Comparison of ENCODE assay signal across 10 mouse cellular contexts in the genomic region with DNA sequence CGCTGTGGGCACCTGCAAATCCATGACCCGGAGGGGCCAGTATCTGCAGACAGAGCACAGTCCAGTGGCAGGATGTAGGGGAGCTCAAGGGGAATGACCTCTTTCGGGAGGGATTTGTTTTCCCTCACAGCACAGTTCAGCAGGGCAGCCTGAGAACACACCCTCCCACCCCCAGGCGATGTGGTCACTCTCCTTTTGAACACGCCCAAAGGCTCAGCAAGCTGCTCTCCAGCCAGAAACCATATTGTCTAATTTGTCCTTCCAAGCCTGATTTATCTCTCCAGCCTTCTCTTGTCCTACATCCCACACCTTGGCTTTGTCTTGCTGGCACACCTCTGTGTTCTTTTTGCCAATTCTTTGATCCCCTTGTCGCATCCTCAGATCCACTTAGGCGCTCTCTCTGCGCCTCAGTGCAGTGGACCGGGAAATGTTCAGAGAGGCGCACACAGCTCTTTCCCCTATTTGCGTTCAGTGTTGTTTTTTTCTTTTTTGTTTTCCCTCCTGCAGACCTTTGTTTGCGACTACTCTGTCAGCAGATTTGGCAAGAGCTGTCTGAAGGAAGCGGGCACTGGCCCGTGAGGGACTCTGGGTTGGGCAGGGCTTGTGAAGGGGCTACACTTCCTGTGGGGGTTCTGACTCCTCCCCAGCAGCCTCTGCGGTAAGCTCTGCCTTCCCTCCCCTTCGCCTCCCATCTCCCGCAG. TPM values are rescaled to one million over a fixed set of nuclear protein-coding genes. Genes with fewer than 3 reads are reported as not detected.
DNase-seq lines count a peak whose midpoint lies in the region; ATAC-seq and TF ChIP-seq lines count a peak whose summit lies in the region.
"Had no signal": no experiment of that assay in that cellular context is flagged by ENCODE, and none has a peak within 500 bp of the region (broad histone marks: within the 10 kb centered on the region; RNA-seq: fewer than 3 reads in every experiment).

No protein-coding gene starts in this region.

- intact Hi-C loops in left cerebral cortex, adult 2 months (cut with DNase I) = no loop called here

- TF ChIP-seq CTCF in left cerebral cortex, adult 2 months (IDR thresholded peaks at IDR 0.05) = no peak
- no peak for TF ChIP-seq CTCF in kidney, adult 2 months (conservative IDR thresholded peaks at IDR 0.05; ENCODE audit: insufficient read depth, insufficient read length, low read depth, low read length)

- H3K27ac ChIP-seq in left cerebral cortex, adult 2 months = peak overlapping the region; percentile 65
- H3K27ac ChIP-seq in embryonic facial prominence, embryonic 13.5 days = peak overlapping the region; percentile 79
- peak overlapping the region; percentile 80 for H3K27ac ChIP-seq in heart, embryonic 10.5 days
- no peak overlapping the region; the same call in 1 of the 2 replicates for H3K27ac ChIP-seq in kidney, adult 2 months (ENCODE audit: insufficient read depth, low read depth, low read length)
- peak overlapping the region; percentile 67 for H3K27ac ChIP-seq in liver, embryonic 12.5 days
- H3K27ac ChIP-seq: macrophage had no signal

- no peaks in the 10 kb centered on the region for H3K9me3 ChIP-seq in embryonic facial prominence, embryonic 13.5 days
- no peaks in the 10 kb centered on the region for H3K9me3 ChIP-seq in heart, embryonic 10.5 days
- no peaks in the 10 kb centered on the region for H3K9me3 ChIP-seq in liver, embryonic 12.5 days (replicated peaks)

- 8% methylated on average over 17 of the region's 17 CpGs for WGBS in embryonic facial prominence, embryonic 13.5 days
- whole genome bisulfite sequencing in heart, embryonic 10.5 days = 12% methylated on average over 17 of the region's 17 CpGs
- WGBS in kidney, adult 2 months = 19% methylated on average over 17 of the region's 17 CpGs
- 12% methylated on average over 17 of the region's 17 CpGs for WGBS in liver, embryonic 12.5 days (ENCODE audit: insufficient replicate concordance)

- H3K9ac ChIP-seq in embryonic facial prominence, embryonic 13.5 days = peak overlapping the region; percentile 61
- peak overlapping the region; percentile 48 for H3K9ac ChIP-seq in liver, embryonic 12.5 days

- peak overlapping the region; percentile 60 for H3K4me2 ChIP-seq in embryonic facial prominence, embryonic 13.5 days
- peak overlapping the region; percentile 57 for H3K4me2 ChIP-seq in liver, embryonic 12.5 days

- no peaks in the 10 kb centered on the region for H3K36me3 ChIP-seq in embryonic facial prominence, embryonic 13.5 days
- H3K36me3 ChIP-seq in heart, embryonic 10.5 days = no peaks in the 10 kb centered on the region
- no peaks in the 10 kb centered on the region for H3K36me3 ChIP-seq in kidney, adult 2 months (ENCODE audit: control insufficient read depth, insufficient read depth, low read length)
- H3K36me3 ChIP-seq in liver, embryonic 12.5 days = no peaks in the 10 kb centered on the region

- H3K4me3 ChIP-seq in left cerebral cortex, adult 2 months = peak overlapping the region; percentile 31
- peak overlapping the region; percentile 31 for H3K4me3 ChIP-seq in embryonic facial prominence, embryonic 13.5 days
- H3K4me3 ChIP-seq in heart, embryonic 10.5 days = peak overlapping the region; percentile 53
- H3K4me3 ChIP-seq in kidney, adult 2 months (ENCODE audit: insufficient read depth, low read depth, low read length) = peak overlapping the region; percentile 14
- peak overlapping the region; percentile 17; the same call in 1 of the 2 replicates for H3K4me3 ChIP-seq in liver, embryonic 12.5 days

- no peaks in the 10 kb centered on the region for H3K27me3 ChIP-seq in embryonic facial prominence, embryonic 13.5 days
- H3K27me3 ChIP-seq in heart, embryonic 10.5 days (ENCODE audit: insufficient read depth, poor library complexity, severe bottlenecking) = no peaks in the 10 kb centered on the region
- no peaks in the 10 kb centered on the region for H3K27me3 ChIP-seq in kidney, adult 2 months (replicated peaks; ENCODE audit: control insufficient read depth, insufficient read depth, low read length)
- peaks cover 12% of the 10 kb centered on the region; the same call in 1 of the 2 replicates for H3K27me3 ChIP-seq in liver, embryonic 12.5 days (replicated peaks)
- H3K27me3 ChIP-seq: Patski had no signal

- peak; percentile 28 to 34 for DNase-seq in left cerebral cortex, adult 2 months (ENCODE audit: extremely low spot score in 1 of 2, low spot score in 2 of 2)
- no peak for DNase-seq in left cerebral cortex, adult 11 months (ENCODE audit: low spot score)
- peak; percentile 79 for DNase-seq in heart, embryonic 10.5 days (ENCODE audit: low spot score)
- peak; percentile 69 for DNase-seq in kidney, adult 2 months
- peak; percentile 51 to 74 for DNase-seq in spleen, postnatal 4 days (ENCODE audit: low spot score in 2 of 2)

- ATAC-seq in embryonic facial prominence, embryonic 13.5 days (ENCODE audit: insufficient number of reproducible peaks, insufficient read depth, low FRiP score, low TSS enrichment, low read depth) = peak; percentile 84
- ATAC-seq in liver, embryonic 12.5 days = peak; percentile 80
- peak; percentile 33; the same call in 1 of the 2 replicates for ATAC-seq in monocyte, adult 5-6 weeks (replicated peaks; ENCODE audit: insufficient number of reproducible peaks, low FRiP score, low TSS enrichment, poor library complexity, severe bottlenecking)
- ATAC-seq: Patski had no signal

- TF ChIP-seq POLR2A in kidney, adult 2 months (IDR thresholded peaks at IDR 0.05; ENCODE audit: low read depth, low read length) = no peak

- peaks cover 29% of the 10 kb centered on the region for H3K4me1 ChIP-seq in embryonic facial prominence, embryonic 13.5 days
- H3K4me1 ChIP-seq in heart, embryonic 10.5 days = peaks cover 25% of the 10 kb centered on the region
- H3K4me1 ChIP-seq in kidney, adult 2 months (ENCODE audit: control insufficient read depth, insufficient read depth, low read length) = peaks cover 11% of the 10 kb centered on the region; the same call in 1 of the 2 replicates
- H3K4me1 ChIP-seq in liver, embryonic 12.5 days = peaks cover 40% of the 10 kb centered on the region

RNA-seq across cellular contexts. Expression of a gene that starts 33.3 kb away (rescaled TPM):
- 1 to 10 TPM; 1.5 to 2.5 TPM for total RNA-seq in left cerebral cortex, adult 2 months (2021)
- polyA plus RNA-seq in embryonic facial prominence, embryonic 13.5 days (2015; fragmentation: Nextera tagmentation; extraction: Ambion mirVana) = 0.20 and 0.69 TPM in 2 replicates
- 0.19 and 0.37 TPM in 2 replicates for polyA plus RNA-seq in heart, embryonic 10.5 days (2016; fragmentation: Nextera tagmentation; extraction: Ambion mirVana)
- polyA plus RNA-seq in kidney, adult 2 months (2012; rRNA removed) = 26.8 and 27.4 TPM in 2 replicates
- polyA plus RNA-seq in liver, embryonic 12.5 days (2016; fragmentation: Nextera tagmentation; extraction: Ambion mirVana) = 3.4 TPM in 2 replicates
- total RNA-seq in monocyte, adult 5-6 weeks (2017) = not detected in 3 replicates
- polyA plus RNA-seq: macrophage had no signal

RNA-seq across cellular contexts. Expression of a gene that starts 37.7 kb away (rescaled TPM):
- 1 to 10 TPM in 1 of 2 experiments, under 1 TPM in 1; 0.51 to 1.5 TPM for total RNA-seq in left cerebral cortex, adult 2 months (2021)
- 1.6 and 2.1 TPM in 2 replicates for polyA plus RNA-seq in embryonic facial prominence, embryonic 13.5 days (2015; fragmentation: Nextera tagmentation; extraction: Ambion mirVana)
- polyA plus RNA-seq in heart, embryonic 10.5 days (2016; fragmentation: Nextera tagmentation; extraction: Ambion mirVana) = 230 and 378 TPM in 2 replicates
- 1.5 TPM in 2 replicates for polyA plus RNA-seq in kidney, adult 2 months (2012; rRNA removed)
- polyA plus RNA-seq in liver, embryonic 12.5 days (2016; fragmentation: Nextera tagmentation; extraction: Ambion mirVana) = 20.3 and 24.8 TPM in 2 replicates
- total RNA-seq in monocyte, adult 5-6 weeks (2017) = not detected in 3 replicates
- polyA plus RNA-seq: macrophage had no signal

RNA-seq across cellular contexts. Expression of a gene that starts 52.8 kb away (rescaled TPM):
- 10 to 100 TPM; 60.9 to 61.6 TPM for total RNA-seq in left cerebral cortex, adult 2 months (2021)
- polyA plus RNA-seq in embryonic facial prominence, embryonic 13.5 days (2015; fragmentation: Nextera tagmentation; extraction: Ambion mirVana) = 125 and 138 TPM in 2 replicates
- polyA plus RNA-seq in heart, embryonic 10.5 days (2016; fragmentation: Nextera tagmentation; extraction: Ambion mirVana) = 127 TPM in 2 replicates
- 20.4 and 20.9 TPM in 2 replicates for polyA plus RNA-seq in kidney, adult 2 months (2012; rRNA removed)
- 50.8 and 53.5 TPM in 2 replicates for polyA plus RNA-seq in liver, embryonic 12.5 days (2016; fragmentation: Nextera tagmentation; extraction: Ambion mirVana)
- total RNA-seq in monocyte, adult 5-6 weeks (2017) = 14.6 to 25.9 TPM (median 16.7 TPM) in 3 replicates

RNA-seq across cellular contexts. Expression of a gene that starts 52.8 kb away (rescaled TPM):
- total RNA-seq in left cerebral cortex, adult 2 months (2021) = not detected
- not detected in 2 replicates for polyA plus RNA-seq in embryonic facial prominence, embryonic 13.5 days (2015; fragmentation: Nextera tagmentation; extraction: Ambion mirVana)
- polyA plus RNA-seq in heart, embryonic 10.5 days (2016; fragmentation: Nextera tagmentation; extraction: Ambion mirVana) = 1.3 and 4.6 TPM in 2 replicates
- not detected in 2 replicates for polyA plus RNA-seq in kidney, adult 2 months (2012; rRNA removed)
- polyA plus RNA-seq in liver, embryonic 12.5 days (2016; fragmentation: Nextera tagmentation; extraction: Ambion mirVana) = not detected in 2 replicates
- total RNA-seq in monocyte, adult 5-6 weeks (2017) = not detected in 3 replicates
- polyA plus RNA-seq: macrophage, Patski had no signal

RNA-seq across cellular contexts. Expression of a gene that starts 52.9 kb away (rescaled TPM):
- 100 to 1,000 TPM; 131 to 133 TPM for total RNA-seq in left cerebral cortex, adult 2 months (2021)
- 104 and 105 TPM in 2 replicates for polyA plus RNA-seq in embryonic facial prominence, embryonic 13.5 days (2015; fragmentation: Nextera tagmentation; extraction: Ambion mirVana)
- 287 and 339 TPM in 2 replicates for polyA plus RNA-seq in heart, embryonic 10.5 days (2016; fragmentation: Nextera tagmentation; extraction: Ambion mirVana)
- 126 and 170 TPM in 2 replicates for polyA plus RNA-seq in kidney, adult 2 months (2012; rRNA removed)
- polyA plus RNA-seq in liver, embryonic 12.5 days (2016; fragmentation: Nextera tagmentation; extraction: Ambion mirVana) = 404 and 417 TPM in 2 replicates
- total RNA-seq in monocyte, adult 5-6 weeks (2017) = 312 to 519 TPM (median 389 TPM) in 3 replicates

Comparison
In these comparisons a context has a peak if more than half of its experiments do, and no peak if none do; other contexts are left out.
1. ATAC-seq: peak in every context shown above with its lines; median percentile 84 in embryonic facial prominence, embryonic 13.5 days; 80 in liver, embryonic 12.5 days; 33 in monocyte, adult 5-6 weeks.